Mouse (Mus musculus): Measurements from ENCODE around the gene Pmvk. TPM values are rescaled to one million over a fixed set of nuclear protein-coding genes. Genes with fewer than 3 reads are reported as not detected.

Pmvk gene
- polyA plus RNA-seq, 2 experiments = 32.1 to 32.2 TPM

DNA sequence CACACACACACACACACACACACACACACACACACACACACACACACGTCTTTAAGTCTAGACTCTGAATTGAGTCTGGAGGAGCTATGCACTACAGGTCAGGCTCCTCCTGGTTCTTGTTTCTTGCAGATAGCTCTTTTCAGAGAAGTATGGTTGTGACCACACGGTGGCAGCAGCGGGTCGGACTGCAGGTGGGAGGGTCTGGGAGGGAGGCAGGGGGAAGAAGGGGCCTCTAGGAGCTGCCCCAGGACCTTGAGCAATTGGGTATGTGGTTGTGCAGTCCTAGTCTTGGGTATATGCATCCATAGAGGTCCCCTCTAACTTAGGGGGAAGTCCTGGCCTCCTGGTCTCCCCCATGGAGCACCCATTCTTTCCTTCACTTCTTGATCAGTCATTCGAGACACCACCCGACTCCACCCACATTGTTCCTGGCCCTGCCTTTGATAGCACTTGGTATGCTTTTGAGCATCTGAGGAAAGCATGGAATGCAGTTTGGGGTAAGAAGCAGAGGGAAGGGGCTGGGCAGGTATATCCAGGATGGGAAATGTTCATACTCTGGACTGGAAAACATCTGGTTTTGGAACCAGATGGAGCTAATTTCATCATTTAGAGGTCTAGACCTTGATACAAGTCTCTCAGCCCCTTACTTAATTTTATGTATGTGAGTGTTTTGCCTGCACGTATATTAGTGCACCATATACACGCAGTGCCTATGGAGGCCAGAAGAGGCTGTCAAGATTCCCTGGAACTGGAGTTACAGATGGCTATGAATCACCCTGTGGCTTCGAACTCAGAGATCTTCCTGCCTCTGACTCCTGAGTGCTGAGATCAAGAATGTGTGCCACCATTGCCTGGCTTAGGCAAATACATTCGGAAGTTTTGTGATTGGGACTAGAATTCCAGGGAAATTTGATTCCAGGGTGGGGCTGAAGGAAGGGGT, 2.7 kb downstream of the Pmvk start:
- TF ChIP-seq EP300 (IDR thresholded peaks at IDR 0.05; ENCODE audit: low read depth) = no peak
- peak; percentile 94 for TF ChIP-seq CTCF (IDR thresholded peaks at IDR 0.05; ENCODE audit: low read depth)
- Histone ChIP-seq H3K27me3 (ENCODE audit: control insufficient read depth, insufficient read depth, low read length) (no peaks in the 10 kb centered on the region), H3K9me3 (ENCODE audit: control insufficient read depth, low read length) (no peaks in the 10 kb centered on the region), H3K36me3 (replicated peaks; ENCODE audit: control insufficient read depth, insufficient read depth, low read depth) (no peaks in the 10 kb centered on the region), H3K4me2 (ENCODE audit: low read depth) (peak overlapping the region; percentile 37), H3K4me3 (ENCODE audit: insufficient read depth in 1 of 2, low read depth in 2 of 2, low read length in 2 of 2) (no peak overlapping the region; a peak in 1 of 4 replicates), H3K9ac (replicated peaks) (no peak overlapping the region), H3K4me1 (replicated peaks; ENCODE audit: control insufficient read depth in 2 of 2, insufficient read depth in 2 of 2, low read length in 1 of 2) (peaks cover 10 to 28% of the 10 kb centered on the region in 2 experiments), H3K27ac (no peak overlapping the region)
- DNase-seq (ENCODE audit: low read depth in 3 of 3, low spot score in 3 of 3) = peak; percentile 66 to 71 (median 69)
- peak; percentile 32; the same call in 1 of the 2 replicates for ATAC-seq (ENCODE audit: insufficient read depth)
- 32% methylated on average over 10 of the region's 10 CpGs for WGBS (ENCODE audit: insufficient replicate concordance)

DNA sequence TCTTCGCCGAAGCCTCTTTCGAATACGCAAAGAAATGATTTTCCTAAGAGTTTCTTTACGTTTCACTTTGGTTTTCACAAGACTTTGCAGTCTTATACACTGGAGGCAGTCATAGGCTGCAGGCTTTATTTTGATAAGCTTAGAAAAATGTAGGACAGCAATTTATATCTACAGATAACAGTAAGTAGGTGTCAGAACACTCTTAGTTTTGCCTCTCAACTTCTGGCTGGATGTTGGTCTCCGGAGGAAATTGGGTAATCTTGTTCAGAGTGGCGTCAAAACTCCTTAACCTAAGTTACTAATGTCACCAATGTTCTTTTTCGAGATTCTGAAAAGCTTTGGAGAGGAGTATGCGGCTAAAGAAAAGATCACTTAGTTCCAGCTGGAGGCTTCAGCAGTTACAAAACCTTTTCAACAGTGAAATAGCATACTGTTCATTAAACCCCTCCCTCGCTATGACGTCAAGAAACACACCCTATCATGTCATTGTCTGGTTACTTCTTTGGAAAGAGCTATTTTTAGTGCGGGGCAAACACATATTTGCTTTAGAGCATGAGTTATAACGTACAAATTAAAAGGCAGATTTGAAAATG, 4.1 kb downstream of the Pmvk start:
- no peak overlapping the region for H3K9ac ChIP-seq (replicated peaks)
- peak overlapping the region; percentile 21; the same call in 1 of the 2 replicates for H3K27ac ChIP-seq
- no peaks in the 10 kb centered on the region for H3K9me3 ChIP-seq (ENCODE audit: control insufficient read depth, low read length)
- peak overlapping the region; percentile 0 to 73; a peak in 2 of 4 replicates for H3K4me3 ChIP-seq (ENCODE audit: insufficient read depth in 1 of 2, low read depth in 2 of 2, low read length in 2 of 2)
- peak; percentile 72 for ATAC-seq (ENCODE audit: insufficient read depth)
- peaks cover 10 to 28% of the 10 kb centered on the region in 2 experiments for H3K4me1 ChIP-seq (replicated peaks; ENCODE audit: control insufficient read depth in 2 of 2, insufficient read depth in 2 of 2, low read length in 1 of 2)
- peak overlapping the region; percentile 68 for H3K4me2 ChIP-seq (ENCODE audit: low read depth)
- H3K36me3 ChIP-seq (replicated peaks; ENCODE audit: control insufficient read depth, insufficient read depth, low read depth) = no peaks in the 10 kb centered on the region
- peak in 1 of 3 experiments; percentile 73 for DNase-seq (ENCODE audit: low read depth in 3 of 3, low spot score in 3 of 3)
- WGBS (ENCODE audit: insufficient replicate concordance) = 43% methylated on average over 13 of the region's 13 CpGs
- TF ChIP-seq CTCF (IDR thresholded peaks at IDR 0.05; ENCODE audit: low read depth) (no peak), EP300 (IDR thresholded peaks at IDR 0.05; ENCODE audit: low read depth) (no peak)
- H3K27me3 ChIP-seq (ENCODE audit: control insufficient read depth, insufficient read depth, low read length) = no peaks in the 10 kb centered on the region

DNA sequence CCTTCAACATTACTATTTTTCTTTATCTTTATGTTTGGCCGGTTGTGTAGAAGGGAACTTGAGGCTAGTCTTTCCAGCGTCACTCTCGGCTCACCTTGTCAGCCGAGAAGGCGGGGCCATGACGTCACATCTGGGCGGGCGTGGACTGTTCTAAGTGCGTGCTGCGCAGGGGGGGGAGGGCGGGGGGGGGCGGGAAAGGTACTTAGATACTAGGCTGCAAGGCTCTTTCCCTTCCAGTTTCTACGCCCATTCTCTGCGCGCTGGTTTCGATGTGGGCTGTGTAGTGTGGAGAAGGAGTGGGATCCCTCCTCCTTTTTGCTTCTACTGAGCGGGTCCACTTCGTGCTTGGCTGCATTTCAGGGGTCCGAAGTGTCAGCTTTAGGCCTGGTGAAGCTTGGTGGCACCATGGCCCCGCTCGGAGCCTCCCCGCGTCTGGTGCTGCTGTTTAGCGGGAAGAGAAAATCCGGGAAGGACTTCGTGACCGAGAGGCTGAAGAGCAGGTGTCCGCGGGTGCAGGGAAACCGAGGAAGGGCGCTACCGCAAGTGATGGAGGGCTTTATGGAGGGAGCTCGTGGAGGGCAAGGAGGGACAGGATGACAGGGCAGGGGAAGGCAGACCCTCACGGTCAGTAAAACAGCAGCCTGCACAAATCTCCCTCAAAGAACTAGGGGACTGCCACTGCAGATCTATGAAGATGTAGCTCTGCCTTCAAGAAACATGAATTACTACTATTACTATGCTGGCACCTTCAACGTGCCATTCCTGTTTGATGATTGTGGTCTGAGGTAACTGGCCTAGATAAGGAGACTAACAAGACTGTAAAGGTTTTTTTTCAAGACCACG, 4.8 kb downstream of the Pmvk start:
- Histone ChIP-seq H3K9me3 (ENCODE audit: control insufficient read depth, low read length) (no peaks in the 10 kb centered on the region), H3K27ac (peak overlapping the region; percentile 54), H3K27me3 (ENCODE audit: control insufficient read depth, insufficient read depth, low read length) (no peaks in the 10 kb centered on the region), H3K4me1 (replicated peaks; ENCODE audit: control insufficient read depth in 2 of 2, insufficient read depth in 2 of 2, low read length in 1 of 2) (peaks cover 10 to 28% of the 10 kb centered on the region in 2 experiments), H3K4me2 (ENCODE audit: low read depth) (peak overlapping the region; percentile 68), H3K9ac (replicated peaks) (peak overlapping the region; percentile 73), H3K4me3 (ENCODE audit: insufficient read depth in 1 of 2, low read depth in 2 of 2, low read length in 2 of 2) (peak overlapping the region; percentile 73 to 90), H3K36me3 (replicated peaks; ENCODE audit: control insufficient read depth, insufficient read depth, low read depth) (no peaks in the 10 kb centered on the region)
- TF ChIP-seq CTCF (IDR thresholded peaks at IDR 0.05; ENCODE audit: low read depth) (no peak), EP300 (IDR thresholded peaks at IDR 0.05; ENCODE audit: low read depth) (no peak)
- under 1% methylated on average over 34 of the region's 36 CpGs for WGBS (ENCODE audit: insufficient replicate concordance)
- DNase-seq (ENCODE audit: low read depth in 3 of 3, low spot score in 3 of 3) (peak; percentile 89 to 91 (median 90)), ATAC-seq (ENCODE audit: insufficient read depth) (peak; percentile 90)

DNA sequence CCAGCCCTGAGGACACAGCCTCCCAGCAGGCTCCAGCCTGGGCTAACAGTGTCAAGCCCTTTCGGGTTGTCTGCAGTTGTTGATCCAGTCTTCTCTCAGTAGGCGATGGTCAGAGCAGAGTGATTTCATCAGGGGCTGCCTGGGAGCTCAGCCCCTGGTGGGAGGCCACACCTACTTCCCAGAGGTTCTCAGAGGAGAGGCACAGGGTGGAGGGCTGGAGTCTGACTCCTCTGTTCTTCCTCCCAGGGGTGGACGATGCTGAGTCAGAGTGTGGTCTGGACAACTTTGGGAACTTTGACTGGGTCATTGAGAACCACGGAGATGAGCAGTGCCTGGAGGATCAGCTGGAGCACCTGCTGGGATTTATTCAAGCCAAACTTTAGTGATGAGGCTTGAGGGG, 13.9 kb downstream of the Pmvk start:
- Histone ChIP-seq H3K27me3 (ENCODE audit: control insufficient read depth, insufficient read depth, low read length) (no peaks in the 10 kb centered on the region), H3K9me3 (ENCODE audit: control insufficient read depth, low read length) (no peaks in the 10 kb centered on the region), H3K9ac (replicated peaks) (no peak overlapping the region), H3K4me1 (replicated peaks; ENCODE audit: control insufficient read depth in 2 of 2, insufficient read depth in 2 of 2, low read length in 1 of 2) (no peaks in the 10 kb centered on the region), H3K36me3 (replicated peaks; ENCODE audit: control insufficient read depth, insufficient read depth, low read depth) (no peaks in the 10 kb centered on the region; the same call in 1 of the 2 replicates), H3K27ac (no peak overlapping the region), H3K4me3 (ENCODE audit: insufficient read depth in 1 of 2, low read depth in 2 of 2, low read length in 2 of 2) (no peak overlapping the region), H3K4me2 (ENCODE audit: low read depth) (no peak overlapping the region)
- no peak for TF ChIP-seq CTCF (IDR thresholded peaks at IDR 0.05; ENCODE audit: low read depth)
- TF ChIP-seq EP300 (IDR thresholded peaks at IDR 0.05; ENCODE audit: low read depth) = no peak
- ATAC-seq (ENCODE audit: insufficient read depth) (no peak), DNase-seq (ENCODE audit: low read depth in 3 of 3, low spot score in 3 of 3) (no peak)
- 51% methylated on average over 4 of the region's 4 CpGs for WGBS (ENCODE audit: insufficient replicate concordance)
